Mouse (Mus musculus) MEL (cell line): ENCODE results near the gene 1700092M07Rik. TPM values are rescaled to one million over a fixed set of nuclear protein-coding genes. Genes with fewer than 3 reads are reported as not detected.

Source experiments
- BHLHE40 ChIP-seq: IDR thresholded peaks from 2 replicates; pipeline ENCODE4 v1.6.1; 2012; ENCODE audit warnings: low read depth, mild to moderate bottlenecking, inconsistent platforms, low read length, improper control_type of control experiment, borderline replicate concordance
- CHD1 ChIP-seq: IDR thresholded peaks from 2 replicates; pipeline ENCODE4 v1.6.1; 2012; ENCODE audit warnings: low read depth, mild to moderate bottlenecking, inconsistent platforms, low read length, improper control_type of control experiment
- CHD2 ChIP-seq: IDR thresholded peaks from 2 replicates; pipeline ENCODE4 v1.6.1; 2011; ENCODE audit warnings: low read length, improper control_type of control experiment
- E2F4 ChIP-seq: IDR thresholded peaks from 2 replicates; pipeline ENCODE4 v1.6.1; 2011; ENCODE audit warnings: low read depth, low read length, improper control_type of control experiment, borderline replicate concordance
- ELF1 ChIP-seq: IDR thresholded peaks from 2 replicates; pipeline ENCODE4 v1.6.1; 2014; ENCODE audit warnings: low read depth, mild to moderate bottlenecking, inconsistent platforms, low read length, improper control_type of control experiment, moderate library complexity
- HCFC1 ChIP-seq: IDR thresholded peaks from 2 replicates; pipeline ENCODE4 v1.6.1; 2012; ENCODE audit warnings: low read depth, mild to moderate bottlenecking, inconsistent platforms, low read length, improper control_type of control experiment, moderate library complexity
- KAT2A ChIP-seq: conservative IDR thresholded peaks from 2 replicates; pipeline ENCODE4 v1.6.1; 2012; ENCODE audit warnings: low read depth, low read length, improper control_type of control experiment, inconsistent platforms
- MAFK ChIP-seq: IDR thresholded peaks from 2 replicates; pipeline ENCODE4 v1.6.1; 2011; ENCODE audit warnings: low read depth, mild to moderate bottlenecking, low read length, improper control_type of control experiment, borderline replicate concordance
- MAX ChIP-seq: IDR thresholded peaks from 2 replicates; pipeline ENCODE4 v1.6.1; 2011; ENCODE audit warnings: low read length, improper control_type of control experiment
- MEF2A ChIP-seq: IDR thresholded peaks from 2 replicates; pipeline ENCODE4 v1.6.1; 2014; ENCODE audit warnings: low read depth, mild to moderate bottlenecking, inconsistent platforms, low read length, improper control_type of control experiment; ENCODE audit not compliant: poor library complexity, insufficient replicate concordance, severe bottlenecking; ENCODE audit errors: extremely low read depth
- MYB ChIP-seq: IDR thresholded peaks from 2 replicates; pipeline ENCODE4 v1.6.1; 2011; ENCODE audit warnings: mild to moderate bottlenecking, low read depth, low read length, improper control_type of control experiment
- MYC ChIP-seq: IDR thresholded peaks from 2 replicates; pipeline ENCODE4 v1.6.1; 2011; ENCODE audit warnings: low read depth, mild to moderate bottlenecking, low read length, improper control_type of control experiment, moderate library complexity
- NRF1 ChIP-seq: IDR thresholded peaks from 2 replicates; pipeline ENCODE4 v1.6.1; 2014; ENCODE audit warnings: low read depth, mild to moderate bottlenecking, inconsistent platforms, low read length, improper control_type of control experiment, moderate library complexity; ENCODE audit not compliant: poor library complexity, insufficient read depth, severe bottlenecking
- POLR2A ChIP-seq, 2 experiments: IDR thresholded peaks; 2 replicates each; pipeline ENCODE4 v1.6.1; 2011 to 2012; ENCODE audit warnings: low read length in 2 of 2, mild to moderate bottlenecking in 2 of 2, control low read depth in 1 of 2, improper control_type of control experiment in 1 of 2, low read depth in 1 of 2, moderate library complexity in 1 of 2; ENCODE audit not compliant: control insufficient read depth in 1 of 2, insufficient read depth in 1 of 2, poor library complexity in 1 of 2
- RCOR1 ChIP-seq: IDR thresholded peaks from 2 replicates; pipeline ENCODE4 v1.6.1; 2012; ENCODE audit warnings: low read depth, mild to moderate bottlenecking, inconsistent platforms, low read length, improper control_type of control experiment
- SIN3A ChIP-seq: IDR thresholded peaks from 2 replicates; pipeline ENCODE4 v1.6.1; 2012; ENCODE audit warnings: low read length, improper control_type of control experiment, inconsistent platforms
- SMC3 ChIP-seq: IDR thresholded peaks from 2 replicates; pipeline ENCODE4 v1.6.1; 2011; ENCODE audit warnings: low read depth, low read length, improper control_type of control experiment
- TCF12 ChIP-seq: IDR thresholded peaks from 2 replicates; pipeline ENCODE4 v1.6.1; 2014; ENCODE audit warnings: low read depth, mild to moderate bottlenecking, inconsistent platforms, low read length, improper control_type of control experiment, moderate library complexity
- UBTF ChIP-seq: IDR thresholded peaks from 2 replicates; pipeline ENCODE4 v1.6.1; 2012; ENCODE audit warnings: low read depth, mild to moderate bottlenecking, inconsistent platforms, low read length, improper control_type of control experiment, moderate library complexity, borderline replicate concordance; ENCODE audit not compliant: insufficient read depth
- USF1 ChIP-seq: IDR thresholded peaks from 2 replicates; pipeline ENCODE4 v1.6.1; 2014; ENCODE audit warnings: low read depth, mild to moderate bottlenecking, inconsistent platforms, low read length, improper control_type of control experiment, moderate library complexity
- USF2 ChIP-seq, 2 experiments: IDR thresholded peaks; 2 replicates each; pipeline ENCODE4 v1.6.1; 2011 to 2012; ENCODE audit warnings: improper control_type of control experiment in 2 of 2, low read length in 2 of 2, borderline replicate concordance in 1 of 2, inconsistent platforms in 1 of 2, low read depth in 1 of 2, mild to moderate bottlenecking in 1 of 2; ENCODE audit not compliant: insufficient read depth in 1 of 2
- ZC3H11A ChIP-seq: IDR thresholded peaks from 2 replicates; pipeline ENCODE4 v1.6.1; 2012; ENCODE audit warnings: low read depth, mild to moderate bottlenecking, inconsistent platforms, low read length, improper control_type of control experiment
- ZKSCAN1 ChIP-seq: IDR thresholded peaks from 2 replicates; pipeline ENCODE4 v1.6.1; 2012; ENCODE audit warnings: low read depth, mild to moderate bottlenecking, inconsistent platforms, low read length, improper control_type of control experiment, moderate library complexity
- polyA plus RNA-seq, 2 experiments: library from polyadenylated mRNA; stranded (reverse) in 1 of 2; unstranded in 1 of 2; fragments of >175 nt in 1 of 2; fragments of >200 nt in 1 of 2; gene quantifications; 2 replicates each; pipeline versions ENCODE4 v1.2.1 to v1.2.4; 2012; ENCODE audit warnings: low replicate concordance in 2 of 2, low read depth in 1 of 2; ENCODE audit not compliant: insufficient read length in 2 of 2, insufficient read depth in 1 of 2, missing spikeins in 1 of 2
- total RNA-seq: library from RNA; depleted of rRNA; stranded (reverse); fragments of 300-350 nt; gene quantifications from 2 replicates; pipeline ENCODE4 v1.2.3, GENCODE M21; 2012

The 1700092M07Rik gene
- total and polyA plus RNA-seq, 3 experiments: 3.3 to 4.3 TPM; not detected in 1

- TF ChIP-seq SIN3A: peak; percentile 6
- TF ChIP-seq HCFC1: peak; percentile 83
- TF ChIP-seq POLR2A (IDR thresholded peaks at IDR 0.05; ENCODE audit: control insufficient read depth in 1 of 2, insufficient read depth in 1 of 2, low read depth in 1 of 2, low read length in 2 of 2, poor library complexity in 1 of 2): peak; percentile 98 to 99
- no peak for TF ChIP-seq BHLHE40
- no peak for TF ChIP-seq MYB
- peak; percentile 38; the same call in 1 of the 2 replicates for TF ChIP-seq ELF1
- no peak for TF ChIP-seq MEF2A
- TF ChIP-seq KAT2A: no peak; the same call in 1 of the 2 replicates
- peak; percentile 92 for TF ChIP-seq NRF1
- no peak for TF ChIP-seq E2F4
- TF ChIP-seq USF1: peak; percentile 9; the same call in 1 of the 2 replicates
- TF ChIP-seq CHD2: no peak
- no peak for TF ChIP-seq SMC3
- TF ChIP-seq MAX: peak; percentile 5; the same call in 1 of the 2 replicates
- no peak for TF ChIP-seq ZC3H11A
- no peak for TF ChIP-seq ZKSCAN1
- TF ChIP-seq MYC: no peak; the same call in 1 of the 2 replicates
- no peak for TF ChIP-seq UBTF
- TF ChIP-seq CHD1: no peak
- TF ChIP-seq USF2 (IDR thresholded peaks at IDR 0.05; ENCODE audit: borderline replicate concordance in 1 of 2, insufficient read depth in 1 of 2, low read depth in 1 of 2, low read length in 2 of 2): no peak
- TF ChIP-seq TCF12: peak; percentile 57
- TF ChIP-seq MAFK: no peak
- TF ChIP-seq RCOR1: no peak
These were observed 16.3 kb downstream of the 1700092M07Rik start, which contains the start of gene Nxf1 (continued) for GRCm38 (mm10) chr19:8756635-8757387.
